Mouse (Mus musculus): ENCODE measurements at regions not wholly inside any gene's neighbourhood (a gene's known extent, or its start where the extent isn't known, plus 50 kb on each side); places are given as distances from the start of the nearest gene placed in this dataset.

DNA sequence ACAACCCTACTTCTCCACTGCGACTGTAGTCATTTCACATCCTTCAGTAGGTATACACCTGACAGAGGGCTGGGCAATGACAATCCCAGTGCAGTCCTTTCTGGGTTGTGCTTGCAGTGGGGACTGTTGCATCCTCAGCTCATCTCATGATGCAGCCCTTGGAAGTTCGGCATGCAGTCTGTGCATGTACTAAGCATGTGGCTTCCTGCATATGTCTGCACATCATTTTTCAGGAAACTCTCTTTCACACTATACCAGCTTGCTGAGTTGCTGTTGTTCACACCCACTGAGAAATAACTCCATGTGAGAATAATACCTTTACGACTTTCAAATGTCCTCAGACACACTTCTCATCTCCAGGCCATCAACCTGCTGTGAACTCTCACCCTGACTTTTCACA lies 759.5 kb downstream of the Cypt12 start:
- TF ChIP-seq EP300 (IDR thresholded peaks at IDR 0.05) (no peak), CTCF (IDR thresholded peaks at IDR 0.05) (no peak)
